Mouse (Mus musculus) liver, adult 2 months (tissue): ENCODE measurements around the gene Relb. TPM values are rescaled to one million over a fixed set of nuclear protein-coding genes. Genes with fewer than 3 reads are reported as not detected.
A peak's percentile ranks its signal among the peaks of the same experiment; 100 is the strongest.

Experiments
- DNase-seq: peaks from one replicate; pipeline ENCODE4 v3.0.0-alpha.2; 2011; ENCODE audit warnings: low read depth, low spot score; ENCODE audit errors: extremely low read depth
- H3K27ac ChIP-seq: fragments of 200-500 bp; replicated peaks from 2 replicates; pipeline ENCODE4 v1.5.1; 2012; ENCODE audit warnings: low read depth, mild to moderate bottlenecking, control low read depth, inconsistent platforms, low read length; ENCODE audit not compliant: insufficient read depth
- H3K27me3 ChIP-seq: fragments of 200-500 bp; 2 replicates; pipeline ENCODE4 v1.6.1; 2012; ENCODE audit warnings: mild to moderate bottlenecking, moderate library complexity, low read length, inconsistent platforms; ENCODE audit not compliant: control insufficient read depth, insufficient read depth
- H3K36me3 ChIP-seq: fragments of 200-500 bp; 2 replicates; pipeline ENCODE4 v1.6.1; 2012; ENCODE audit warnings: low read length, inconsistent platforms; ENCODE audit not compliant: control insufficient read depth, insufficient read depth
- H3K4me1 ChIP-seq: fragments of 200-500 bp; 2 replicates; pipeline ENCODE4 v1.6.1; 2011; ENCODE audit warnings: low read length; ENCODE audit not compliant: control insufficient read depth, insufficient read depth
- H3K4me3 ChIP-seq: fragments of 200-500 bp; 2 replicates; pipeline ENCODE4 v1.5.1; 2011; ENCODE audit warnings: low read depth, mild to moderate bottlenecking, control low read depth, low read length, moderate library complexity; ENCODE audit not compliant: insufficient read depth
- H3K79me2 ChIP-seq: fragments of 200-500 bp; 2 replicates; pipeline ENCODE4 v1.6.1; 2012; ENCODE audit warnings: inconsistent platforms, mild to moderate bottlenecking, low read length, moderate library complexity; ENCODE audit not compliant: control insufficient read depth, insufficient read depth
- H3K9ac ChIP-seq: fragments of 200-500 bp; 2 replicates; pipeline ENCODE4 v1.6.1; 2012; ENCODE audit warnings: low read depth, mild to moderate bottlenecking, control low read depth, inconsistent platforms, low read length
- CTCF ChIP-seq: fragments of 200-500 bp; IDR thresholded peaks from 2 replicates; pipeline ENCODE4 v1.5.1; 2011; ENCODE audit warnings: low read depth, low read length, control low read depth
- POLR2A ChIP-seq: fragments of 200-500 bp; IDR thresholded peaks from 2 replicates; pipeline ENCODE4 v1.6.1; 2011; ENCODE audit warnings: low read length, control low read depth; ENCODE audit not compliant: insufficient read depth; ENCODE audit errors: extremely low read depth
- WGBS: fragments of 180-500 bp; shearing (Covaris S2); methylation state at CpG from one replicate; pipeline ENCODE4 v1.1.7; 2018; 5-methylcytosine and 5-hydroxymethylcytosine counted together
- polyA plus RNA-seq: library from polyadenylated mRNA; depleted of rRNA; stranded (reverse); fragments of >200 nt; gene quantifications from 2 replicates; pipeline ENCODE4 v1.2.3, GENCODE M21; 2012
- total RNA-seq: library from RNA; depleted of rRNA; stranded (reverse); fragments of >200 nt; gene quantifications from 2 replicates; pipeline ENCODE4 v1.2.3, GENCODE M21; 2014

Relb gene
- total and polyA plus RNA-seq, 2 experiments: 1.3 to 3.3 TPM

- Histone ChIP-seq H3K27ac (0 out of 2 replicates have a peak overlapping the region, but pooled peaks have one; percentile 4), H3K27me3 (no peaks in the 10 kb centered on the region), H3K4me3 (peak overlapping the region; percentile 68), H3K9ac (no peak overlapping the region), H3K79me2 (no peaks in the 10 kb centered on the region), H3K4me1 (no peaks in the 10 kb centered on the region), H3K36me3 (no peaks in the 10 kb centered on the region)
- WGBS: 19% methylated on average over 17 of the region's 17 CpGs
- TF ChIP-seq CTCF (no peak), POLR2A (no peak)
- no peak for DNase-seq
Measured at GRCm38 (mm10) chr7:19628192-19628535, 1.1 kb downstream of the Relb start.

DNA sequence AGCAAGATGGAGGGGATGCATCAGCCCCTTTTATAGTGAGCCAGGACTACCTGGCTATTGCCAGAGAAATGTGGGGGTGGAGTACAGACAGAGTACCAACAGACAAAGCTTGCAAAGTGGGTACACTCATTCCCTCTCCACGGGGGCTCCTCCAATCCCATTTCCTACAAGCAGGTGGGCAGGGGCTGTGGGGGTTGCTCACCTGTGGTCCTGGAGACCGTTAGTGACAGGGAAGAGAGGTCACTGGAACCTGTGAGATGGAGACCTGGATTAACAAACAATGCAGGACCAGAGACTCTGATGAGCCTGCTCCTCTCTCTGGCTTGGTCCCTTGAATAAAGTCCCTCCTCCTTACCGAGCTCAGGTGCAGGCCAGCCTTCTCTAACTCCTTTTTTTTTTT is 1.5 kb downstream of the Relb start:
- Histone ChIP-seq H3K27me3 (no peaks in the 10 kb centered on the region), H3K9ac (no peak overlapping the region), H3K36me3 (no peaks in the 10 kb centered on the region), H3K4me3 (no peak overlapping the region), H3K79me2 (no peaks in the 10 kb centered on the region), H3K4me1 (no peaks in the 10 kb centered on the region), H3K27ac (no peak overlapping the region)
- 73% methylated on average over 3 of the region's 3 CpGs for WGBS
- TF ChIP-seq POLR2A (no peak), CTCF (no peak)
- no peak for DNase-seq

DNA sequence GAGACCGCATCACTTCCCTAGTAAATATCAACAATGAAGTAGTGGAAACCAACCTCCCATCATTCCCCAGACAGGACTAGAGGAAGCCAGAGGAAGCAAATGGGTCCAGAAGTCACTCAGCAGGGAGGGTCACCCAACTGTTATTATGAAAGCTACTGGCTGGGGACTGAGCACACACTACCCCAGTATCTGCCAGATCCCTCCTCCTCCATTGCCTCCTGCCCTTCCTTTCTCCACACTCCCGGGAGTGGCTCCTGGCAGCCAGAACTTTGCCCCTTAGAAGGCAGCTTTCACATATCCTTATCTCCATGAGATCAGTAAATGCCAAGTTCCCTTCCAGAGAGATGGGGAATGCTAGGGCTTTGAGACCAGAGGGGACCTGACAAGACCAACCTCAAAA is 5.8 kb downstream of the Relb start:
- H3K36me3 ChIP-seq: no peaks in the 10 kb centered on the region
- no peak for DNase-seq
- TF ChIP-seq CTCF (no peak), POLR2A (no peak)
- H3K9ac ChIP-seq: no peak overlapping the region
- no peak overlapping the region for H3K4me3 ChIP-seq
- H3K79me2 ChIP-seq: no peaks in the 10 kb centered on the region
- H3K27me3 ChIP-seq: no peaks in the 10 kb centered on the region
- 55% methylated on average over 2 of the region's 2 CpGs for WGBS
- H3K4me1 ChIP-seq: no peaks in the 10 kb centered on the region
- no peak overlapping the region for H3K27ac ChIP-seq

DNA sequence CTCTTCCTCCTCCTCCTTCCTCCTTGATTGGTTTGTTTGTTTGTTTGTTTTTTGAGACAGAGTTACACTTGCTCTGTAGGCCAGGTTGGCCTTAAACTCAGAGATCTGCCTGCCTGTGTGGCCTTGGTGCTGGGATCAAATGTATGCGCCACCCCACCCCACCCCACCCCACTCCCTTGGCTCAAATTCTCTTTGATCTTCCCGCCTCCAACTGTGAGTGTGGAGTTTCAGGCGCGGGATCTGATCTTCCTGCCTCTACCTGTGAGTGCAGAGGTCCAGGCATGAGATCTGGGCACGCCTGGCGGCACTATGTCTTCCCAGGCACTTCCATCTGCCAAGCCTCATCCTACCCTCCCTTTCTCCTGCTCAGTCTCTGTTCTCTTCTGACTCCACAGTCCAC is 7.0 kb downstream of the Relb start:
- Histone ChIP-seq H3K79me2 (no peaks in the 10 kb centered on the region), H3K4me3 (no peak overlapping the region), H3K9ac (no peak overlapping the region), H3K27me3 (no peaks in the 10 kb centered on the region), H3K27ac (no peak overlapping the region), H3K4me1 (no peaks in the 10 kb centered on the region), H3K36me3 (no peaks in the 10 kb centered on the region)
- 85% methylated on average over 6 of the region's 6 CpGs for WGBS
- DNase-seq: no peak
- TF ChIP-seq CTCF: no peak
- no peak for TF ChIP-seq POLR2A

GRCm38 (mm10) chr7:19620811-19621210 is 8.4 kb downstream of the Relb start:
- Histone ChIP-seq H3K4me3 (no peak overlapping the region), H3K4me1 (no peaks in the 10 kb centered on the region), H3K79me2 (no peaks in the 10 kb centered on the region), H3K36me3 (no peaks in the 10 kb centered on the region), H3K27me3 (no peaks in the 10 kb centered on the region), H3K27ac (no peak overlapping the region), H3K9ac (no peak overlapping the region)
- TF ChIP-seq POLR2A (no peak), CTCF (no peak)
- no peak for DNase-seq
- 96% methylated on average over 7 of the region's 7 CpGs for WGBS

GRCm38 (mm10) chr7:19619004-19619801 is 10.0 kb downstream of the Relb start:
- no peak overlapping the region for H3K4me3 ChIP-seq
- no peaks in the 10 kb centered on the region for H3K36me3 ChIP-seq
- H3K27ac ChIP-seq: no peak overlapping the region
- TF ChIP-seq POLR2A: no peak
- TF ChIP-seq CTCF: peak; percentile 76
- no peak overlapping the region for H3K9ac ChIP-seq
- no peaks in the 10 kb centered on the region for H3K79me2 ChIP-seq
- H3K4me1 ChIP-seq: no peaks in the 10 kb centered on the region
- DNase-seq: peak; percentile 54
- 31% methylated on average over 35 of the region's 35 CpGs for WGBS
- no peaks in the 10 kb centered on the region for H3K27me3 ChIP-seq
